Comparison of ENCODE assay signal across 19 mouse cellular contexts in the genomic region with DNA sequence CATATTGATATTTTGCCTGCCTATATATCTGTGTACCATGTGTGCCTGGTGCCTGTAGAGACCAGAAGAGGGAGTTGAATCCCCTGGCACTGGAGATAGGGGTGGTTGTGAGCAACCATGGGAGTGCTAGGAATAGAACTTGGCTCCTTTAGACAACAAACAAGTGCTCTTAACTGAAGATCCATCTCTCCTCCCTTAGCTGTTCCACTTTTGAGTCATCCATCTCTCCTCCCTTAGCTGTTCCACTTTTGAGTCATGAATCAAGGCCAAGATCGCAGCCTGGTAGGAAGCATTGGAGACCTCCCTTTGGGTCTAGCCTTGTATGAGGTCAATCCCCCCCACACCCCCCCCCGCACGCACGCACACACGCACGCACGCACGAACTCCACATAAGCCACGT. TPM values are rescaled to one million over a fixed set of nuclear protein-coding genes. Genes with fewer than 3 reads are reported as not detected.
"Had no signal": no experiment of that assay in that cellular context is flagged by ENCODE, and none has a peak within 500 bp of the region (broad histone marks: within the 10 kb centered on the region; RNA-seq: fewer than 3 reads in every experiment).

No protein-coding gene starts in this region.

- H3K27ac ChIP-seq: neural tube, embryonic 12.5 days; neural tube, embryonic 13.5 days; neural tube, embryonic 15.5 days; stomach, embryonic 15.5 days; stomach, postnatal 0 days had no signal

- H3K4me1 ChIP-seq: stomach, embryonic 15.5 days had no signal

- H3K27me3 ChIP-seq: neural tube, embryonic 12.5 days; neural tube, embryonic 13.5 days; neural tube, embryonic 15.5 days; stomach, embryonic 15.5 days had no signal

- H3K9ac ChIP-seq: neural tube, embryonic 12.5 days; neural tube, embryonic 13.5 days; neural tube, embryonic 15.5 days; stomach, embryonic 15.5 days had no signal

- H3K9me3 ChIP-seq: neural tube, embryonic 12.5 days; neural tube, embryonic 13.5 days; neural tube, embryonic 15.5 days; stomach, embryonic 15.5 days had no signal

- DNase-seq: retina, postnatal 1 day; right cerebral cortex, adult 18-20 months; right cerebral cortex, postnatal 14 days; right cerebral cortex, postnatal 25 days; right cerebral cortex, postnatal 4 days; thymus, adult 18-20 months; thymus, adult 2 months; thymus, postnatal 14 days; thymus, postnatal 25 days; thymus, postnatal 36 days; thymus, postnatal 4 days had no signal

- H3K36me3 ChIP-seq: neural tube, embryonic 12.5 days; neural tube, embryonic 13.5 days; neural tube, embryonic 15.5 days; stomach, embryonic 15.5 days had no signal

- H3K4me3 ChIP-seq: neural tube, embryonic 12.5 days; neural tube, embryonic 13.5 days; neural tube, embryonic 15.5 days; stomach, embryonic 15.5 days had no signal

- H3K4me2 ChIP-seq: neural tube, embryonic 12.5 days; neural tube, embryonic 13.5 days; neural tube, embryonic 15.5 days; stomach, embryonic 15.5 days had no signal

RNA-seq across cellular contexts. Expression of gene Hgd, which starts 34.6 kb away (rescaled TPM):
- total RNA-seq: neutrophil, adult 5-6 weeks had no signal
- polyA plus RNA-seq: neural tube, embryonic 12.5 days; neural tube, embryonic 14.5 days; stomach, embryonic 14.5 days had no signal
